Mouse (Mus musculus) left cerebral cortex, adult 11 months (tissue): ENCODE results near the gene Gm6904.
"Not testable (repeated sequence)": the region's sequence is repeated elsewhere in the genome, so short reads cannot be mapped to it uniquely, and the experiment has no call there.

Experiments used
- DNase-seq: peaks from one replicate; pipeline ENCODE4 v3.0.0; 2022; ENCODE audit warnings: low spot score

Gm6904 gene

DNA sequence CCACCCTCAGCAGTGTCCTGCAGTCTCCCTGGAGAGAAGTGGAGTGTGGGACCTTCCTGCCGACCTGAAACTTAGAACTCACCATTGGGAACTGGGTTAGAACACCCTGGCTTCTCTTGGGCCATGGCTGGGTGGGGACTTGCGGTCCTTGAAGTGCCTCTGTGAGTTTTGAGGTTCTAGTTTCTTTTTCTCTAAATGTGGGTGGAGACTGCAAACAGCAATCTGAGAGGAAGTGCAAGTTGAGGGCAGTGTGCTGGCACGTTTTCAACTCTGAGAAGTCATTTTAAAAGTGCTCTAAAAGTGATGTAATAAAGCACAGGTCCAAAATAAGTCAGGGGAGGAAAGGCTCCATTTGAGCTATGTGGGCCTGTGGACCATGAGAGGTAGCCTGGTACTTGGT, at the start of gene Gm6904:
Gm6904 (minus strand) TSS at position 161 of the 400 bp plus-strand sequence.
- no peak for DNase-seq

DNA sequence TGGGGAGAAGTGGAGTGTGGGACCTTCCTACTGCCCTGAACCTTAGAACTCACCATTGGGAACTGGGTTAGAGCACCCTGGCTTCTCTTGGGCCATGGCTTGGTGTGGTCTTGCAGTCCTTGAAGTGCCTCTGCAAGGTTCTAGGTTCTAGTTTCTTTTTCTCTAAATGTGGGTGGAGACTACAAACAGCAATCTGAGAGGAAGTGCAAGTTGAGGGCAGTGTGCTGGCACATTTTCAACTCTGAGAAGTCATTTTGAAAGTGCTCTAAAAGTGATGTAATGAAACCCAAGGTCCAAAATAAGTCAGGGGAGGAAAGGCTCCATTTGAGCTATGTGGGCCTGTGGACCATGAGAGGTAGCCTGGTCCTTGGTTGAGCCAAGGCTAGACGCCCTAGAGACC, 37.4 kb upstream of the Gm6904 start, which contains the start of gene Phf11a:
Phf11a (minus strand) TSS at position 132 of the 400 bp plus-strand sequence.
- DNase-seq: peak; percentile 2

DNA sequence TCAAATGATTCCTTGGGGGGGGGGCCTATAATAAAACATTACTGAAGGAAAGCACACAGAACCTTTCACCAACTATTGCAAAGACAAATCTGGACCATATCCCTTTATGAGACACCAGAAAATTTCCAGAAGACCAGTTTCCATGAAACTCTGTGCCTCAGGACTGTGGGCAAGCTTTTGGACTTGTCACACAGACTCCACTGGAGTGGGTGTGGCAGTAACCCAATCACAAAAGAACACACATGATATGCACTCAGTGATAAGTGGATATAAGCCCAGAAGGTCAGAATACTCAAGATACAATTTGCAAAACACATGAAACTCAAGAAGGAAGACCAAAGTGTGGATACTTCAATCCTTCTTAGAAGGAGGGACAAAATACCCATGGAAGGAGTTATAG, 31.8 kb upstream of the Gm6904 start:
- DNase-seq: not testable (repeated sequence)

DNA sequence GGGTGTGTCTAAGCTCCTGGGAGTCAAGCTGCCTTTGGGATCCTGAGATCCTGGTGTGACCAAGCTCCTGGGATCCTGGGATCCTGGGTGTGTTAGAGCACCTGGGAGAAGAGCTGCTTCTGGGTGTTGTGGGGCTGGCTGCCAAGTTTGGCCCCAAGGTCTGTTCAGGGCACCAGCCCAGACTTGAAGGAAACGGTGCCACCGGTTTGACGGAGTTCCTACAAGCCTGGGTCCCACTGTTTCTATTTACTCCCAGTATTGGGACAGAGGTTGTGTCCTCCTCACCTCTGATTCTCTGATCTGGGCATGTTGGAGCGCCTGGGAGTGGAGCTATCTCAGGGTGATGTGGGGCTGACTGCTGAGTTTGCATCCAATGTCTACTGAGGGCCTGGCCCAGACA, 14.9 kb upstream of the Gm6904 start:
- not testable (repeated sequence) for DNase-seq

DNA sequence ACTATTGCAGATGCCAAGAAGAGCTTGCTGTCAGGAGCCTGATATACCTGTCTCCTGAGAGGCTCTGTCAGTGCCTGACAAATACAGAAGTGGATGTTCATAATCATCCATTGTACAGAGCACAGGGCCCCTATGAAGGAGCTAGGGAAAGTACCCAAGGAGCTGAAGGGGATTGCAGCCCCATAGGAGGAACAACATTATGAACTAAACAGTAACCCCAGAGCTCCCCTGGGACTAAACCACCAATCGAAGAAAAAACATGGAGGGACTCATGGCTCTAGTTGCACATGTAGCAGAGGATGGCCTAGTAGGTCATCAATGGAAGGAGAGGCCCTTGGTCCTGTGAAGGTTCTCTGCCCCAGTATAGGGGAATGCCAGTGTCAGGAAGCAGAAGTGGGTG, 4.2 kb downstream of the Gm6904 start:
- not testable (repeated sequence) for DNase-seq

DNA sequence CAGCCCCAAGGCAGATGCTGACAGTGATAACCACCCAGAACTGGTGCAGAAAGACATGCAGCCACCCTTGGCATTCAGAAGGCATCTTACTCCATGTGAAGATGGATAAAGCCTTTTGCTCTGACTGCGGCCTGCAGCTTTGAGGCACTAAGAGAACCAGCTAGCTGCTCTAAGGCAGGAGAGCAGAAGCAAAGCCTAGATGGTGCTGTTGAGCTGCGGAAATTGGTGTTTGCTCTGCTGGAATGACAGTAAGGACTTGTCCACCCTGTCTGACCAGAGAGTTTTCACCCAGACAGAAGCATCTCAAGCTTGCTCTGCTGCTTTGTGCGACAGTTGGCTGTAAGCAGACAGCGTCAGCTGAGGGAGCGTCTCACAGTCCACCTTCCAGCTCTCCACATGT, 9.7 kb downstream of the Gm6904 start:
- DNase-seq: not testable (repeated sequence)

DNA sequence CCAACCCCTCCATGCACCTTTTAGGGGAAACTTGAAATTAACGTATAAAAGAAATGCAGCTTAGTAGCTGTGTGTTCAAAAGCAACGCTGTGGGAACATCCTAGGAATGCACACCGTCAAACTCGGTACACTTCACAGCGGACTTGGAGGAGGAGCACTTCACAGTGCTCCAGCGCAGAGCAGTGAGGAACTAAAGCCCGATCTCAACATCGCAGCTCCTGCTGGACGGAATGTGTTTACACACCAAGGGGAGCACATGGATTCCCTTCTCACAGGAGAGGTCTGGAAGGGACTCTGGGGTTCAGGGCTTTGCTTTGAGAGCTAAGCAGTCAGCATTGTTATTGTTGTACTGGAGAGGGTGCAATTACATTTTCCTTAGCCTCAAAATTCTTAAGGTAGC, 26.4 kb downstream of the Gm6904 start:
- no peak for DNase-seq

DNA sequence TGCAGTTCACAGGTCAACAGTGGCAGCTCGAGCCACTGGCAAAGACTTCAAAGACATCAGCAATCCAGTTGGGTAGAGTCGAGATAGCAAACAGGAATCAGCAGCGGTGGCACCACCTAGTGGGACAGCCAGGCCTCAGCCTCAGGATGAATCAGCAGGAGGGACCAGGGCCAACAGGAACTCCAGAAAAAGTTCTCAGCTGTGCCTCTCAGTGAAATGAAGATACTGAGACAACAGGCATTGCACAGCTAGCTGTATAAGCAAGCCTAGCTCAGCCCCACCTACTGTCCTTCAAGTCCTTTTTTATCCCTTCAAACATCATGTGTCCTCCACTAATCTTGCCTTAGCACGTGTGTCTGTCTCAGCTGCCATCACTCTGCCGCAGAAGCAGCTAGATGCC, 28.0 kb downstream of the Gm6904 start:
- no peak for DNase-seq

DNA sequence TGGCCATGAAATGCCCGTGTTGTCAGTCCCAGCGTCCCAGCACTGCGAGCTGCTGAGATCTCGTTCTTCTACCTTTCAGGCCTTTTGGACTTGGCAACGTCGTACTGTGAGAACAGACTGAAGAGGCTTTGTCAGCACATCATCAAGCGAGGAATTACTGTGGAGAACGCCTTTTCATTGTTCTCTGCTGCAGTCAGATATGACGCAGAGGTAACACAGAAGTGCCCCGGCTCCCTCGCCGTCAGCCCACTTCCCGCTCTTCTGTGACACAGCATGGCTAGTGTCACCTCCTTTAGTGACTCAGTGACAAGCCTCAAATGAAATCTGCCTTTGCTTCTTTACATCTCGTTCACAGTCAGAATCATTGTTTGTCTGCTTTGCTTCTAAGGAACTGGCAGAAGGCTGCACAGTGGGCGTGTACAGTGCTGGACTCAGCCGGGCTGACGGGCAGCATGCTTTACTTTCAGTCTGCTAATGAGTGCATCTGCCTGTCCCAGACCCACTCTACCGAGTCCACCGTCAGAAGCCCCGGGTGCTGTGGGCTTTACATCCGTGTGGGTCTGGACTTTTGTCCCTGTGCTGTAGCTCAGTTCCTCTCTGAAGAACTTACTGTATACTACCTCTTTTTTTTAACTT, 29.6 kb downstream of the Gm6904 start:
- DNase-seq: no peak

DNA sequence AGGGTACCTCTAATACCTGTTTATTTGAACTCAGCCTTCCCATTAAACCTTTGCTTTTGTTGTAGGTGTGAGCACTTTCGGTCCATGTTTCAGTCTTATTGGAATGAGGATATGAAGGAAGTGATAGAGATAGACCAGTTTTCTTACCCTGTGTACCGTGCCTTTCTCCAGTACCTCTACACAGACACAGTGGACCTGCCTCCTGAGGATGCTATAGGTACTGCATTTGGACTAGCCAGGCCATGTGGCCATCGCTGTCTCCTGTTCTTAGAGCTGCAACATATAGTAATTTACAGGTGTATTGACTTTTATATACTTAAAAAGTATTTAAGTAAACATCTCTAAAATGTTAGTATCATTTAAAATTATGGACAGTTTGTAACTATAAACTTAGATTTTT, 30.2 kb downstream of the Gm6904 start:
- DNase-seq: no peak

DNA sequence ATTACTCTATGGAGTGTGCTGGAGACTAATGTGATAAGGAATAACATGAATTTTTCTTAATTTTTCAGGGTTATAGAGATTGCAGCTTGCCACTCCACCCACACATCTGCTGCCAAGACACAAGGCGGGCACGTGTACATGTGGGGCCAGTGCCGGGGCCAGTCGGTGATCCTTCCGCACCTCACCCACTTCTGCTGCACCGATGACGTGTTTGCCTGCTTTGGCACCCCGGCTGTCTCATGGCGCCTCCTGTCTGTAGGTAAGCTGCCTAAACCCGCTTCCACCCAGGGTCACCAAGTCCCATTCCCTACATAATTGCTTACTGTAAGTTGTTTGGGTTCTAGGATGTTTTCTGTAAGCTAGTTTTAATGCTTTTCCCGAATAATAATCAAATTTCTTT, 33.8 kb downstream of the Gm6904 start:
- DNase-seq: no peak

DNA sequence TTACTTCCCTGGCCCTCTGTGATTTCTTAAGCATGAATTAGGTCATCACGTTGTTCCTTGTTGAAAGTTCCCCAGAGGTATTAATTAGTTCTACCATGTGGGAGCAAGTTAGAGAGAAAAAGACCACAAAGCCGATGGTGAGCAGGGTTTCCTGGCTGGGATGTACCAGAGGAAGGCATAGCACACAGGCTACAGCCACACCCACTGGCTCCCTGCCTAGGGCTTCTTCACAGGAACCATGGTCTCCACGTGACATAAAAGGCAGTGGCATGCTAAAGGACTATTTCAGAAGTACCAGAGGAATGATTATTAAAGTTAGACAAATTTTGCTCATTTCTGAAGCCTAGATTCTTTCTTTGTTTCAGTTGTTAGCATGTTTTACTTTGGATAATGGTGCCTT, 40.8 kb downstream of the Gm6904 start:
- no peak for DNase-seq

DNA sequence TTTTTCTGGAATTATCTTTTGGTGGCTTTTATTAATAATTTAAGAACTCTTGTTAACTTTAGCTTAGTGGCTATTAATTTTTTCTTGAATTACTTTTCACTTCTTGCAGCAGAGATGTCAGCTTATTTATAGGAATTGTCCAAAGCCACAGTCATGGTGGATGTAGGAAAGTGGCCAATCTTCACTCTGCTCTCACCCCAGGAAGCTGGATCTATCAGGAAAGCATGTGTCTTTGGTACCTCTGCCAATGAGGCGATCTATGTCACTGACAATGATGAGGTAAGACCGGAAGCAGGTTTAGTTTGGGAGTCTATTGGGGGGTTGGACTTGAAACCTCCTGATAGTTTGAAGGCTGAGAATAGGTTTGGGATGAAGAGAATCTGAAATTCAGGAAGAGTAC, 50.2 kb downstream of the Gm6904 start:
- DNase-seq: no peak

DNA sequence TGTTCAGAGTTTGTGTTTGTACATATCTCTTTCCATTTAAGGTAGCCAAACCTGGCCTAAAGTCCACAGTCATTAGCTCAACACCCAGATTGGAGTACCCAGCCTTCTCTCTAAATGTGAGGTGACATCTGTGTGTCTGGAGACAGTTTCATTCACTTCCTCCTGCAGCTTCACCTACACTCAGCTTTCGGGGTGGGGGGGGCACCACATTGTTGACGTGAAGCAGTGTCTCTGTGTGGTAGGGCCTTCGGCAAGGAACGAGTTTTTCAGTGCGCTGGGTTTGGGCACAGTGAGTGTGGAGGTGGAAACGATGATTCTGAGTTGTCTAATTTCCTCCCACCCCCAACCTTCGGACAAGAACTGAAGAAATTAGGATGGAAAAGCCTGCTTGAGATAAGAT, 51.0 kb downstream of the Gm6904 start:
- DNase-seq: no peak

DNA sequence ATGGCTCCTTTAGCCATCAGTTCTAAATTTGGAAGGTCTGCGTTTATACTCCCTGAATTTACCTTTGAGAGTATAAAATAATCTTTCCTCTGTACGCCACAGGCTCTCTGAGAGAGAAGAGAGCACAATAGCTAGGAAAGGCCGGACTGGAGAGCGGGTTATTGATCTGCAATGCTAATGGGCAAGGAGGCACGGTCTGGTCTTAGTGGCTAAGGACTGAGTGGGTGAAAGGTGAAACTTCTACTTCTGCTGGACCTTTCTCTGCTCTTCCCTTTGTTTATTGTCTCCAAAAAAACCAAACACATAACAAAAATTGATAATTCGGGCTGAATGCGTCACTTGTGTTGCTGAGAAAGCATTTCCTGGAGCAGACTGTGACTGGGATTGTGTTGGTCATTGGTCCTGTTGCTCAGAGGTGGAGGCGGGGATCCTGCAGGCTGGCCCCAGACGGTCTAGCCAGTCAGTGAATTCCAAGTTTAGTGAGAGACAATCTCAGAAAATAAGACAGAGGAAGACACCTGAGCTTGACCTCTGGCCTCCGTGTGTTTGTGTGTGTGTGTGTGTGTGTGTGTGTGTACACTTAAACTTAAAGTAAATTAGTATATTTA, 53.9 kb downstream of the Gm6904 start:
- no peak for DNase-seq

DNA sequence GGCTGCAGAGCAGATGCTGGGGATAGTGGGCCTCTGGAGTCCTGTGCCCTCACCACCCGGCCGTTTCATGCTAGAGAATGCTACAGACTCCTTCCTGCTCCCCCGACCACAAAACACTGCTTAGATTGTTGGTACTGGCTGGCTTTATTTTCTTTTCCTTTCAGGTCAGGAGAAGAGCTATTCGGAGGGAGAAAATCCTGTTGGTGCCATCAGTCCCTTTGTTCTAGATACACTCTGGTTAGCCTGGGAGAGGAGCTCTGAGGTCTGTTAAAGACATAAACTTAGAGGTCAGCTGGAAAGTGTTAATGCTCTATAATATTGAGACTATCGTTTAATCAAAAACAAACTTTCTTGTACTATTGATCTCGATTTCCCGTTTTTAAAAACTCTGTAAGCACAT, 54.6 kb downstream of the Gm6904 start:
- no peak for DNase-seq

DNA sequence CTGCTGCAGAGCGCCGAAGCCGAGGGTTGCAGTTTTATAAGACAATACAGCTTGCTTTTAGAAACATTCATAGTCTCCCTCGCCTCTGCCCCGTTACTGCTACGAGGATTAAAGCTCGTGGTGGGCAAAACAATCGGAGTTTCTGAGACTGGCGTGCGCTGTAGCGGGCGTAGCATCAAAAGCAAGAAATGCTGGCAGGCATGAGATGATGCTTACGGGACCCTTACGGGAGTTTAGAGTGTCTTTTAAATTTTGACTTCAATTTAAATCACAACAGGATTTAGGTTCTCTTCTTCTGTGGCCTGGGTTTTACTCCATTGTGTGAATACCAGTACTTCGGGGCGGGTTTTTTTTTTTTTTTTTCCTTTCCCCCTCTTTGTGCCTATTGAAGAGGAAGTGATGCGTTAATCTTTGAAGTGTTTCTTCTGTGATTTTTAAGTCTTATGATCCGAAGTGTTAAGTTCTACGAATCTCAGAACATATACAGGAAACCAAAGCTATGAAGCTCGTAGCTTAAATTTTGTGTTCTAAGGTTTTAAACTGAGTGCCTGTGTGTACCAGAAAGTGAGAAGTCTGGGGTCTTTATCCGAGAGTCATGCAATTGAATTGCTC, 58.3 kb downstream of the Gm6904 start:
- DNase-seq: no peak

DNA sequence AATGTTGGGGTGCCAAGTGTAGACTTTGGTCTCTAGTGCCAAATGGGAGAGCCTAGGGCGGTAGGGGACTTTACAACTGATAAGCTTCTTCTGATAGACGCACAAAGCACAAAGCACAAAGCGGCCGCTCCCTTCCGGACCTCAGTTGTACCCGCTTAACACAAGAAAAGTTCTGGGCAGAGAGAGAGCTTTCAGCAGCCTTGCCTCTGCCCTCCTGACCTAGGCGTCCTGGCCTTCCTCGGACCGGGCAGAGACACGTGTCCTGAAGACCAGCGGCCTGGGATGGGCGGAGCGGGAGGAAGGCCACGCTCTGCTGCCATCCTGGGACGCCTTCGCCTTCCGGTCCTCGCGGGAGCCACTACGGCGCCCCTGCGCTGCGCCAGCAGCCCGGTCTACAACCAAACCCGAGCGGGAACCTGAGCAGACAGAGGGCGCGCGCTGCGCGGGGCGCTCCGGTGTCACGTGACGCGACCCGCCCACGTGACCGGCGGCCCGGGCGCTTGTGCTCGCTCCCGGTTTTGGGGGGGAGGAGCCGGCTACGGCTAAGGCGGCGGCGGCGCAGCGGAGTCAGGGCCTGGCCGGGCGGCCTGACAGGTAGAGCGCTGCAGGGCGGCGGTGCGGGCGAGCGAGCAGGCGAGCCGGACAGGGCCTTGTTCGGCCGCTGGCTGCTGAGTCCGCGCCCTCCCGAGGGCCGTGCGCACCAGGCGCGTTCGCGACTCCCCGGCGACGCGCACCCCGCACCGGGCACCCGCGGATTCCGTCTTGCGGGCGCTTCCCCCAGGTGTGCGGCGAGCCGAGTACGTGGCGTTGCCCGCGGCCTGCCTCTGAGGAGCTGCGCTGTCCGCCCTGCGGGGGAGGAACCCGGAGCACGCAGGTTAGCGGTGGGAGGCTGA, 59.1 kb downstream of the Gm6904 start, which contains the start of gene Rcbtb1:
Rcbtb1 (plus strand) TSS at position 499 of the 893 bp plus-strand sequence.
- peak; percentile 90 for DNase-seq
